In the genomic region with DNA sequence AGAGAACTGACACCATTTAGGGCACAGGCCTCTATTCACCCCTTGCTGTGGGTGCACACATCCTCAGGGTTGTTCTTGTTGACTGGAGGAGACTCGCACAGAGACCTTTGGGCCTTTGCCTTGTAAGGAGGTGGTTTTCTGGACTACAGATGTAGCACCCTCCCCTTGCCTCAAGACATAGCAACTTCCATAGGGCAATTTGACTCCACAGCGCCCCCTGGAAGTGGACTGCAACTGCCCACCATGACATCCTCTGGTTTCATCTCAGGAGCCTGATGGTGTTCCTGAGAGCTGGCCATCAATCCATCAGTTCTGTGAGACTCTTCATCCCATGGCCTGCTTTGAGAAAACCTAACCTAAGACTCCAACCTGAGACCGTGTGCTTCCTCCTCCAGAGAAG, we compare ENCODE assay signal across 15 mouse cellular contexts.
"Had no signal": no experiment of that assay in that cellular context is flagged by ENCODE, and none has a peak within 500 bp of the region (broad histone marks: within the 10 kb centered on the region; RNA-seq: fewer than 3 reads in every experiment).

No protein-coding gene starts in this region.

- H3K36me3 ChIP-seq: neural tube, embryonic 15.5 days; stomach, embryonic 15.5 days had no signal

- H3K4me2 ChIP-seq: neural tube, embryonic 15.5 days; stomach, embryonic 15.5 days had no signal

- H3K4me3 ChIP-seq: neural tube, embryonic 15.5 days; stomach, embryonic 15.5 days had no signal

- H3K9ac ChIP-seq: neural tube, embryonic 15.5 days; stomach, embryonic 15.5 days had no signal

- H3K9me3 ChIP-seq: neural tube, embryonic 15.5 days; stomach, embryonic 15.5 days had no signal

- H3K27me3 ChIP-seq: neural tube, embryonic 15.5 days; stomach, embryonic 15.5 days had no signal

- H3K27ac ChIP-seq: neural tube, embryonic 15.5 days; stomach, embryonic 15.5 days; stomach, postnatal 0 days had no signal

- DNase-seq: retina, postnatal 1 day; right cerebral cortex, adult 18-20 months; right cerebral cortex, postnatal 14 days; right cerebral cortex, postnatal 25 days; right cerebral cortex, postnatal 4 days; spleen, adult 18-20 months; thymus, adult 18-20 months; thymus, adult 2 months; thymus, postnatal 14 days; thymus, postnatal 25 days; thymus, postnatal 36 days; thymus, postnatal 4 days had no signal
